Mouse (Mus musculus) hindbrain, embryonic 12.5 days (tissue): ENCODE data around the gene Ddi1. TPM values are rescaled to one million over a fixed set of nuclear protein-coding genes. Genes with fewer than 3 reads are reported as not detected.
A peak's percentile ranks its signal among the peaks of the same experiment; 100 is the strongest.

Source experiments
- ATAC-seq: fragments of 200-750 bp; cut with Nextera tagmentation; 2 replicates; pipeline ENCODE4 v1.8.0; 2017; ENCODE audit warnings: moderate TSS enrichment; ENCODE audit not compliant: low FRiP score
- H3K27ac ChIP-seq: fragments of 300-500 bp; sonication (generic); 2 replicates; pipeline ENCODE4 v1.5.1; 2016; ENCODE audit warnings: mild to moderate bottlenecking
- H3K27me3 ChIP-seq: fragments of 300-500 bp; sonication (generic); 2 replicates; pipeline ENCODE4 v1.6.1; 2016; ENCODE audit warnings: mild to moderate bottlenecking
- H3K36me3 ChIP-seq: fragments of 300-500 bp; sonication (generic); 2 replicates; pipeline ENCODE4 v1.6.1; 2016; ENCODE audit warnings: mild to moderate bottlenecking
- H3K4me1 ChIP-seq: fragments of 300-500 bp; sonication (generic); 2 replicates; pipeline ENCODE4 v1.6.1; 2016
- H3K4me2 ChIP-seq: fragments of 300-500 bp; sonication (generic); replicated peaks from 2 replicates; pipeline ENCODE4 v1.6.1; 2016; ENCODE audit warnings: mild to moderate bottlenecking
- H3K4me3 ChIP-seq: fragments of 300-500 bp; sonication (generic); 2 replicates; pipeline ENCODE4 v1.5.1; 2016; ENCODE audit warnings: mild to moderate bottlenecking
- H3K9ac ChIP-seq: fragments of 300-500 bp; sonication (generic); 2 replicates; pipeline ENCODE4 v1.6.1; 2016; ENCODE audit warnings: mild to moderate bottlenecking, moderate library complexity
- H3K9me3 ChIP-seq: fragments of 300-500 bp; sonication (generic); replicated peaks from 2 replicates; pipeline ENCODE4 v1.6.1; 2016; ENCODE audit warnings: mild to moderate bottlenecking
- WGBS: fragments of 180-500 bp; shearing (Covaris S2); methylation state at CpG from one replicate; pipeline ENCODE4 v1.1.7; 2016; 5-methylcytosine and 5-hydroxymethylcytosine counted together
- polyA plus RNA-seq: library from polyadenylated mRNA; unstranded; fragments of >200 nt; fragmentation: Nextera tagmentation; extraction: Ambion mirVana; gene quantifications from 2 replicates; pipeline ENCODE4 v1.2.1, GENCODE M21; 2016

The Ddi1 gene
- 0.08 and 0.13 TPM in 2 replicates for polyA plus RNA-seq

DNA sequence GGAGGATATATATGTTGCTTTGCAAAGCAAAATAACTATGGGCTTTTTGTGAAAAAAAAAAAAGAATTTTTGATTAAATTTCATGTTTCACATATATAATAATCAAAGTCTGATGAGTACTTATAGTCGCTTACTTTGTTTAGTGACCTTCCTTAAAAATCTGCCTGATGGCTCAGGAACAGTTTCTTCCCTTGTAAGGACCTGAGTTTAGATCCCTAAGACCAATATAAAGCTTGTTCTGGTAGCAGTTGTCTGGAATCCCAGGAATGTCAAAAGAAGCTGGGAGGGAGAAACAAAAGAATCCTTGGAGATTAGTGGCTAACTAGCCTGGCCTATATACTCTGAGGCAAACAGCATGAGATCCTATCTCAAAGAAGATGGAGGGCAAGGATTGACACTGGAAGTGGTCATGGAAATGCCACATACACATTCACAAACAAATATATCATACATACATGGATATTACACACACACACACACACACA lies at the start of gene Ddi1:
TSS of gene Ddi1 (minus strand) at position 51 of the 485 bp plus-strand sequence.
- Histone ChIP-seq H3K4me3 (no peak within 1 kb of the TSS), H3K27ac (no peak within 1 kb of the TSS), H3K36me3 (no peaks in the 10 kb centered on the region), H3K4me1 (no peaks in the 10 kb centered on the region), H3K9ac (no peak within 1 kb of the TSS), H3K27me3 (no peaks in the 10 kb centered on the region), H3K9me3 (no peaks in the 10 kb centered on the region), H3K4me2 (no peak within 1 kb of the TSS)
- WGBS = 73% methylated on average over 1 of the region's 1 CpGs
- ATAC-seq = no peak

DNA sequence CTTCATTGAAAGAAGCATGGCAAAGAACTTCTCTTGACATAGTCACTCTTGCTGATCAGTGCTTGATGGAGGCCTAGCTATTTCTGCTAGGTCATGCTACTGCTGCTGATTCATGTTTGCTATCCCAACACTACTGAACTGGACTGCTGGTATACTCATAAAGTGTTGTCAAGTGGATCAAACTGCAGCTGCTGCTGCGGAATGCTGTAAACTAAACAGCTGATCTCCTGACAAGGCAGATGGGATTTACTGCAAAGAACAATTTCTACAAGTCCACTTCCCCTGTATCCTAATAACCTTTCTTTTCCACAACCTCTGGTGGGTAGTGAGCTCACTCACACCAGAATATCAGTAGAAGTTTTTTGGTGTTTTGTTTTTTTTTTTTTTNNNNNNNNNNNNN lies 47.5 kb upstream of the Ddi1 start:
- ATAC-seq = no peak
- 100% methylated on average over 1 of the region's 1 CpGs for WGBS
- no peaks in the 10 kb centered on the region for H3K36me3 ChIP-seq

DNA sequence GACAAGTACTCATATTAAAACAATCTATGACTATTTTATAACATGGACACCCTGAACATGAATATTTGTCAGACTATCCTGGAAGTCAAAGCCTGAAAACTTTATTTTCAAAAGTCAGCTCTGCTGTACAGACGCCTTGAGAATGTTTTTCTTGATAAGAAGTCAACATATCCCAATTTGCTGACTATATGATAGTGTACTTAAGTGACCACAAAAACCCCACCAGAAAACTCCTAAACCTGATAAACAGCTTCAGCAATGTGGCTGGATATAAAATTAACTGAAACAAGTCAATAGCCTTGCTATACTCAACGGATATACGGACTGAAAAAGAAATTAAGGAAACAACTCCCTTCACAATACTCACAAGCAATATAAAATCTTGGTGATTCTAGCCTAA lies 36.2 kb upstream of the Ddi1 start:
- no peak overlapping the region for H3K4me3 ChIP-seq
- no peak for ATAC-seq

More for the DNA sequence above, 47.5 kb upstream of the Ddi1 start:
- Histone ChIP-seq H3K4me3 (no peak overlapping the region), H3K9ac (no peak overlapping the region), H3K27me3 (no peaks in the 10 kb centered on the region), H3K4me2 (no peak overlapping the region), H3K4me1 (no peaks in the 10 kb centered on the region), H3K27ac (no peak overlapping the region), H3K9me3 (no peaks in the 10 kb centered on the region)

DNA sequence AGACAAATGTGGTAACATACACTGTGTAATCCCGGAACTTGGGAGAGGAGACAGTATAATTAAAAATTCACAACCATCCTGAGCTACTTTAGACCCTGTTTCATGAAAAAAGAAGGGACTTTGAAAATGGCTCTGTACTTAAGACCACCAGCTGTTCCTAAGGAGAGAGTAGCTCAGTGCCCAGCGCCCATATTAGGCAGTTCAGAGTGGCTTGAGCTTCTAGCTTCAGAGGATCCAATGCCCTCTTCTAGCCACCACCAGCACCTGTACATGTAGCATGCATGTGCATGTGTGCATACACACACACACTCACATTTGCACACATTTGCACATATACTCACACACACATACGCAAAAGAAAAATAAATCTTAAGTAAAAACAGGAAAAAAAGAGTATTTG lies 34.9 kb upstream of the Ddi1 start:
- H3K27ac ChIP-seq = no peak overlapping the region
- no peak for ATAC-seq
- H3K27me3 ChIP-seq = no peaks in the 10 kb centered on the region
- no peak overlapping the region for H3K4me2 ChIP-seq
- 90% methylated on average over 3 of the region's 3 CpGs for WGBS
- H3K9me3 ChIP-seq = no peaks in the 10 kb centered on the region
- no peak overlapping the region for H3K9ac ChIP-seq
- no peak overlapping the region for H3K4me3 ChIP-seq
- no peaks in the 10 kb centered on the region for H3K4me1 ChIP-seq
- H3K36me3 ChIP-seq = no peaks in the 10 kb centered on the region

More for the DNA sequence above, 36.2 kb upstream of the Ddi1 start:
- 94% methylated on average over 3 of the region's 3 CpGs for WGBS
- Histone ChIP-seq H3K27me3 (no peaks in the 10 kb centered on the region), H3K9me3 (no peaks in the 10 kb centered on the region), H3K4me1 (no peaks in the 10 kb centered on the region), H3K9ac (no peak overlapping the region), H3K27ac (no peak overlapping the region), H3K4me2 (no peak overlapping the region), H3K36me3 (no peaks in the 10 kb centered on the region)

DNA sequence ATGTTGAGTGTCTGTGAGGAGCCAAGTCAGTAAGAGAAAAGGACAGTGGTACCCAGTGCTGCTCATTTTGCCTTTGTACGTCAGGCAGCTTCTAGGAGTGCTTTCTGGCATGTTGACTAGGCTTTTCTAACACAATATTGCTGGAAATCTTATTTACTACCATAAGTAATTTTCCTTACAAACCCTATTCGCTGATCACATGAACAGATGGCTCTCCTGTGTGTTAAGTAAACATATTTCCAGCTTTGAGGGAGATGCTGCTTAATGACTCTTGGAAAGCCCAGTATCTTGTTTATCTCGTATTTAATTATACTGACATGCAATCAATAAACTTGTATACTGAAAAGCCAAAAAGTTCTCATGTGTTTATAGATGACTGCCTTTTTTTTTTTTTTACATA lies 32.4 kb upstream of the Ddi1 start:
- Histone ChIP-seq H3K36me3 (no peaks in the 10 kb centered on the region), H3K4me3 (no peak overlapping the region), H3K27ac (no peak overlapping the region), H3K9me3 (no peaks in the 10 kb centered on the region), H3K9ac (no peak overlapping the region), H3K27me3 (no peaks in the 10 kb centered on the region), H3K4me1 (no peaks in the 10 kb centered on the region), H3K4me2 (no peak overlapping the region)
- no peak for ATAC-seq
- WGBS = 76% methylated on average over 3 of the region's 3 CpGs

DNA sequence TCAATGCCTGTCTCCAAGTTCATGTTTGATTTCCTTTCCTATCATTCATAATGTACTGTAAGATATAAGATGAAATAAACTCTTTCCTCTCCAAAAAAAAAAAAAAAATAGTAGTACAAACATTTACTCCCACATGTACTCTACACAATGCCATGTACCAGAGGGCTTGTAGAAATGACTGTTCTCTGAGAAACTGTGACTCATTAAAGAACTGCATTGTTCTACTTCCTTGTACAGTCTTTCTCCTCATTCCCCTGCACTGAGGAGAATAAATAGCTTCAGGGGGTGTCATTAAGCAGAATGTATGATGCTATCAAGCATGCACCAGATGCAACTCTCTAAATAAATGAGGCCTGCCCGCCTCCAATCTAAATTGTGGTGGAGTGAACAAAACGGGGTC lies 28.9 kb upstream of the Ddi1 start:
- Histone ChIP-seq H3K4me2 (no peak overlapping the region), H3K4me3 (no peak overlapping the region), H3K27me3 (no peaks in the 10 kb centered on the region), H3K9ac (no peak overlapping the region), H3K36me3 (no peaks in the 10 kb centered on the region), H3K9me3 (no peaks in the 10 kb centered on the region), H3K4me1 (no peaks in the 10 kb centered on the region), H3K27ac (no peak overlapping the region)
- 64% methylated on average over 2 of the region's 2 CpGs for whole genome bisulfite sequencing
- no peak; the same call in 1 of the 2 replicates for ATAC-seq

DNA sequence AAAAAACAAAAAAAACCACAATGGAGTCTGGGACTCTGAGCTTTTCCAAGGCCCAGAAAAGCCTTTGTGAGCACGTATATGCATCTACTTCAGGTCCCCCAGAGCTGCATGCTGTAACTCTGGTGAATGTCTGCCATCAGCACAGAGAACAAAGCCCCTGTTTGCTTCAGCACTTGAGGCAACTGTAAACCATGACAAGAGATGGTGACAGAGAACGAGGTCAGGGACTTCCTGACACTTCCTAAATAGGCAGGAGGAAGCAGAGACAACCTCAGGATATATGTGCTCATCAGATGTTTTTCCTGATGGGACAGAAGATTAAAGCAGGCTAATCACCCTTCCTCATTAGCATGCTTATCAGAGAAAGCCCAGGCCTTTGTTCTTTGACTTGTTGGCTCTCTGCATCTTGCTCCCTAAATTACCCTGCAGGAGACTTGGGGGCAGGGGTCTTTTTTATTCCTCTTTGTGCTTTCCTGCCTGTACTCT lies 19.6 kb upstream of the Ddi1 start:
- no peaks in the 10 kb centered on the region for H3K9me3 ChIP-seq
- no peak overlapping the region for H3K4me2 ChIP-seq
- WGBS = 10% methylated on average over 2 of the region's 2 CpGs
- H3K9ac ChIP-seq = no peak overlapping the region
- H3K4me3 ChIP-seq = no peak overlapping the region
- no peak overlapping the region for H3K27ac ChIP-seq
- peak; percentile 56; the same call in 1 of the 2 replicates for ATAC-seq
- H3K4me1 ChIP-seq = peaks cover 7% of the 10 kb centered on the region
- H3K36me3 ChIP-seq = no peaks in the 10 kb centered on the region
- H3K27me3 ChIP-seq = no peaks in the 10 kb centered on the region

DNA sequence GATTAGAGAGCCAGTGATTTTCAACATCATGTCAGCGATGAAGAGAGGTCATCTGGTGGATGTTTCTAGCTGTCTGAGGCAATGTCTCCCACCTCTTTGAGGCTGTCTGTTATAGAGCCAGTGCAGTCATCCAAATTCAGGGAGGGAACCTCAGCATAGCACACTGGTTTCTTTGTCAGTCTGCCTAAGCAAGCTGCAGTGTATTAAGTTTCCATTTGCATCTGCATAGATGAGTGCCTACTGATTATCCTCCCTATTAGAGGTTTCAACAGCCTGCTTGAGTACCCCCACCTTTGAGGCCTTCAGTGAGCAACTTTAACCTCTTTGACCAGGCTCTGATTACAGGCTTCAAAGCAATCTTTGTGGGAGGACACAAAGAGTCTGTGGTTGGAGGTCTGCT lies 17.1 kb upstream of the Ddi1 start:
- Histone ChIP-seq H3K27ac (no peak overlapping the region), H3K9ac (no peak overlapping the region), H3K9me3 (no peaks in the 10 kb centered on the region), H3K4me2 (no peak overlapping the region), H3K4me3 (no peak overlapping the region), H3K36me3 (no peaks in the 10 kb centered on the region), H3K27me3 (no peaks in the 10 kb centered on the region), H3K4me1 (peaks cover 7% of the 10 kb centered on the region)
- 54% methylated on average over 1 of the region's 1 CpGs for WGBS
- ATAC-seq = peak; percentile 72

DNA sequence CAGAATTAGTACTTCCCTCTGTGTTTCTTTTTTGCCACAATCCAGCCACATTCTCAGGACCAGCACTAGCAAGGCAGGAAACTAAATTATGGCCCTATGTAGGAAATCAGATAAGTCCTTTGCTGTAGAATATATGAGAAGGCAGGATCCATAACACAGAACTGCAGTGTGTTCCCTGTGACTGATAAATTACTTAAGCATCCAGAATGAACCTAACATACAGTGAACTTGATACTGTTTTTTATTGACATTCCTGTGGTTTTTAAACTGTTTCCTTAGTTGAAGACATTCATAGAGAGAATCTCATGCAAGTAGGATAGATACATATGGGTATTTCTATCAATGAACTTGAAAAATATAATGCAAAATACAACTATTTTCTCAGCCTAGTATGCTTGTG lies 7.9 kb upstream of the Ddi1 start:
- H3K27me3 ChIP-seq = no peaks in the 10 kb centered on the region
- no peak overlapping the region for H3K27ac ChIP-seq
- no peak overlapping the region for H3K4me2 ChIP-seq
- H3K36me3 ChIP-seq = no peaks in the 10 kb centered on the region
- no peaks in the 10 kb centered on the region for H3K9me3 ChIP-seq
- H3K4me3 ChIP-seq = no peak overlapping the region
- no peaks in the 10 kb centered on the region for H3K4me1 ChIP-seq
- H3K9ac ChIP-seq = no peak overlapping the region
- no peak for ATAC-seq

DNA sequence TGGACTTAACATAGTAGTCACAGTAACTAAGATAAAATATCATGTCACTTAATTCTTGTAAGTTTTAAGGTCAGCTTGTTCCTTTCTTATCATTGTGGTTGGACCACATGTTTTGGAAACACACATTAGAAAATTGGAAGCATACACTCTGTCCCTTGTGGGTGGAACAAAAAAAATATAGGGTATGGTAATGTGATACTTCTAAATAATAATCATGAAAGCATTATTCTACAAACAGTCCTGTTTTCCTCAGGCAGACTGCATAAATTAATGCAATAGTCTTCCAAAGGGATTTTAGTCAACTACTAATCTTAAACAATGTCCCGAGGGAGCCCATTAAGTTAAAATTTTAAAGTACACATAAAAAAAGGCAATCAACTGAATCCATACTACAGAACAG lies 6.7 kb upstream of the Ddi1 start:
- Histone ChIP-seq H3K4me3 (no peak overlapping the region), H3K27me3 (no peaks in the 10 kb centered on the region), H3K4me2 (no peak overlapping the region), H3K36me3 (no peaks in the 10 kb centered on the region), H3K27ac (no peak overlapping the region), H3K9me3 (no peaks in the 10 kb centered on the region), H3K4me1 (no peaks in the 10 kb centered on the region), H3K9ac (no peak overlapping the region)
- 85% methylated on average over 1 of the region's 1 CpGs for WGBS
- no peak for ATAC-seq

DNA sequence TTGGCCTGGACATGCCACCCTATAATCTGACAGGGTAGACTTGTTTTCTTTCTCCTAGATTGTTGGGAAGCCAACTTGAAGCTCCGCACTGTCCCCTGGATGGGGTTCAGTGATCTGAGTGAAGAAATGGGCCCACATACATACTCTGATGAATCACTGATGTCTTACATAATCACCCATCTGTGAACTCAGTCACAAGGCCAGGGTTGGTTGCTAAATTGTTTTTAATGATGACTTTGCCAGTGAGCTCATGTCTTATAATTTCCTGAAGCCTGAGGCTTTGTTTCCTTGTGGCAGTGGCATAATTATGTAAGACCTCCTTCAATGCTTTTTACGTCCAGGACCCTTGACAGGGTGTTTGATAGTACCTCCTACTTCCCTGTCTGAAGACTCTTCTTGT lies 4.8 kb downstream of the Ddi1 start:
- Histone ChIP-seq H3K9ac (no peak overlapping the region), H3K4me2 (no peak overlapping the region), H3K4me1 (no peaks in the 10 kb centered on the region), H3K36me3 (no peaks in the 10 kb centered on the region), H3K9me3 (no peaks in the 10 kb centered on the region), H3K27me3 (no peaks in the 10 kb centered on the region), H3K27ac (no peak overlapping the region), H3K4me3 (no peak overlapping the region)
- ATAC-seq = no peak
- 91% methylated on average over 2 of the region's 2 CpGs for WGBS

DNA sequence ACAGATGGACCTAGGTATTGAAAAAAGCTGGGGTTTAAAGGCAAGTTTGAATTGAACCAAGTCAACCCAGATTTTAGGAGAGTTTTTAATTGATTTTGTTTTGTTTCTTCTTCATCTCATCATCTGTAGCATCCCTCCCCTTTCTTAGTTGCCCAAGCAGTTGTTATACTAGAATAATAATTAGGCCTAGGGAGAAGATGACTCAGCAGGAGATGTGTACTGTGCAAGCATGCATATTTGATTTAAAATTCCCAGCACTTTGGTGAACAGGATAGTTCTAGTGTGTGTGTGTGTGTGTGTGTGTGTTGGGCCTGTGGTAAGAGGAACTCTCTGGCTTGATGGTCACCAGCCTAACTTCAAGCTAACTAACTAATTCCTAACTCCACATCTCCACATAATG lies 12.6 kb downstream of the Ddi1 start:
- ATAC-seq = no peak
- H3K4me1 ChIP-seq = no peaks in the 10 kb centered on the region
- no peaks in the 10 kb centered on the region for H3K36me3 ChIP-seq
- no peak overlapping the region for H3K9ac ChIP-seq
- no peak overlapping the region for H3K4me3 ChIP-seq
- H3K9me3 ChIP-seq = no peaks in the 10 kb centered on the region
- no peaks in the 10 kb centered on the region for H3K27me3 ChIP-seq
- no peak overlapping the region for H3K27ac ChIP-seq
- H3K4me2 ChIP-seq = no peak overlapping the region

DNA sequence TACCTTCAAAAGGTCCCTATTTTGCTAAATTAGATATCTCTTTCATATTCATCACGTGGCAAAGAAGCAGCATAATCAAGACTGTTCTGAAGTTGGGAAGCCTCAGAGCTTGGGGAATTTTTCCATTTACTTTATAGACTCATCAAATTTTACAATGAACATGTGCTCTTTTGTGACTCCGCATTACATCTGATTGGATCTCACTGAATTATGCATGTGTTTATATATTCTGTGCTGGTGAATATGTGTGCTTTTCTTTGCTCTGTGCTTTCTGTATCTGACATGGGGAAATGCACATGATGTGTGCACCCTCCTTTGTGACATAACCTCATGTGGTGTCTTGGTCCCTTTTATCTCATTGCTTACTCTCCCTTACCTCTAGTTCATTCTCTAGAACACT lies 17.7 kb downstream of the Ddi1 start:
- WGBS = 81% methylated on average over 2 of the region's 2 CpGs
- no peak overlapping the region for H3K4me3 ChIP-seq
- no peak overlapping the region for H3K4me2 ChIP-seq
- ATAC-seq = no peak
- no peaks in the 10 kb centered on the region for H3K4me1 ChIP-seq
- no peaks in the 10 kb centered on the region for H3K36me3 ChIP-seq
- H3K9me3 ChIP-seq = no peaks in the 10 kb centered on the region
- no peaks in the 10 kb centered on the region for H3K27me3 ChIP-seq
- no peak overlapping the region for H3K27ac ChIP-seq
- H3K9ac ChIP-seq = no peak overlapping the region
